Mouse (Mus musculus) granulocyte monocyte progenitor cell, adult 5-6 weeks (primary cell): ENCODE measurements around the gene Lrif1. TPM values are rescaled to one million over a fixed set of nuclear protein-coding genes. Genes with fewer than 3 reads are reported as not detected.
A peak's percentile ranks its signal among the peaks of the same experiment; 100 is the strongest.
"Not testable (repeated sequence)": the region's sequence is repeated elsewhere in the genome, so short reads cannot be mapped to it uniquely, and the experiment has no call there.

ENCODE experiments used
- ATAC-seq: replicated peaks from 2 replicates; pipeline ENCODE4 v1.8.0; 2016; ENCODE audit warnings: mild to moderate bottlenecking, moderate TSS enrichment, inconsistent platforms; ENCODE audit not compliant: poor library complexity, severe bottlenecking
- total RNA-seq, 2 experiments: library from RNA; stranded (forward) in 1 of 2; stranded (reverse) in 1 of 2; fragments of 200-712, 200-1000 nt in 1 of 2; fragments of >200 nt in 1 of 2; fragmentation: Nextera tagmentation in 1 of 2; gene quantifications; 2 replicates each; pipeline ENCODE4 v1.2.3; 2014 to 2017

Gene Lrif1
- 26.9 and 36.1 TPM in 2 replicates for total RNA-seq (2014; fragmentation: Nextera tagmentation)
- total RNA-seq (2017) = 25.4 and 31.0 TPM in 2 replicates

GRCm38 (mm10) chr3:106684830-106685229 lies at the start of gene Lrif1:
Gene Lrif1, plus strand, starts transcription at chr3:106684987.
- peak; percentile 99 for ATAC-seq

- ATAC-seq = not testable (repeated sequence)
Measured at GRCm38 (mm10) chr3:106672811-106673210, 12.0 kb upstream of the Lrif1 start.

DNA sequence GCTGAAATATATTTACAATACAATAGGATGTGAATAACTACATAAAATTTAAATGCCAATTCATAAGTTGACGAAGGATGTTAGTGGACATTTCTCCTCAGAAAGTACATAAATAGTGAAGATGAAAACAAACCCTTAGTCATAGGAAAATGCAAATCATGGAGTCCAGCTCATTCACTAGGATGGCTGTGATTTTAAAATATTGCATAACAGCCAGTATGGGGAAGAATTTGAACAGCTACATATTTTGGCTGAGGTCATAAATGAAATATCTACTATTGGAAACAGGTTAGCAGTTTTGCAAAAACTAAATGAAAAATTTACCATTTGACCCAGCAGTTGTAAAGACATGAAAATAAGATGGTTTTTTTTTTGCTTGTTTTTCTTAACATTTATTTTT lies 594 bp downstream of the Lrif1 start:
- no peak for ATAC-seq

GRCm38 (mm10) chr3:106721397-106722027 lies 36.7 kb downstream of the Lrif1 start:
- peak; percentile 91 for ATAC-seq

DNA sequence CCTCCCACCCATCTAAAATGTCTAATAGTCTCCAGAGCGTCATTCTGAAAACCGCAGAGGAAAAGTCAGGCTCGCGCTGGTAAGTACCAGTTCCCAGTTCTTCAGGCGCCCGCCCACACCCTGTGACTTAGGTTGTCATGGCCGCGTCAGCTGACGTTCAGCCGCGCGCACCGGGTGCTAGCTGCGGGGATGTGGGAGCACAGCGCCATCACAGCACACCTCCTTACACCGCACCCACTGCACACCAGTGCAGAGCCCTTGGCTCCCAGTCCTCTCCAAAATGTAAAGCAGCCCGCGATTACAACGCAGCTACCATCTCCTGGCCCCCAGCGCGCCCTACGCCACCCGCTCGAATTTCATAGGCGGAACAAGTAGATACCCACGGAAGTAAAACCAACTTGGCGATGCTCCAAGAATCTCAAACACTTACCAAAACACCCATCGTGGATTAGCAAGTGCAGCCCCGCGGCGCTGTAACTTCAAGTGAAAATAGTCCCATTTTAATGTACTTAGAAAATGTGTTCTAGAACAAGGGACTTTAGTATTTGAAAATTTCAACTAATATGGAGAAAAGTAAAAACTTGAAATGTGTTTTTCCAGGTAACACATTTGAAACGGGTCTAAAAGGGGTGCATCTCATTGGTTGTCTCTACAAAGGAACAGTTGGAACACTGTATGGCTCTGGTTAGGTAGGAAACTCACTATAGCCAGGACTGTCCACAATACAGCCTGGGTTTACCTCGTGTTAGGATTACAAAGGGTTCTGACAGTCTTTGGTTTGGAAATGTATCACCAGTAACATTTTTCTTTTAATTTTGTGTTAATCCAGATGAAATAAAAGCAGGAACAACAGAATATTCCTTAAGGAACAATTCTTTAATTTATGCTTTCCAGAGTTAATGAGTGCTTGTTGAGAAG lies 37.5 kb downstream of the Lrif1 start:
- ATAC-seq = peak; percentile 79

- no peak for ATAC-seq
Measured at GRCm38 (mm10) chr3:106755898-106756297, 71.1 kb downstream of the Lrif1 start.

GRCm38 (mm10) chr3:106771834-106772233 lies 87.0 kb downstream of the Lrif1 start:
- ATAC-seq = peak; percentile 35

DNA sequence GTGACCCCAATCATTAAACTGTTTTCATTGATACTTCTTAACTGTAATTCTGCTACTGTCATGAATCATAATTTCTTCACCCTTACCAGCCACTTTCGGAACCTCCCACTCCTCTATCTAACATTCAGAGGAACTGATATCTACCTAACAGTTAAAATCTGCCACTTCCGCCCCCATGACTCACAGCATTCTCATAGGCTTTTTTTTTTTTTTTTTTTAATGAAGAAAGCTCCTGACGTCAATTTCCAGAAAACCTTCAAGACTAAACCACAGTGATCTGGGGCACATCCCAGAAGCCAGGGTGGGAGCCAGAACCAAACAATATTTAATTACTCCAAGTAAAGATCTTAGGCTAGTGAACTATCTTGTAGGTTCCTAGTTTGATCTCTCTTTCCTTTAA lies 100.3 kb downstream of the Lrif1 start:
- peak; percentile 62 for ATAC-seq

Other genes starting within 250 kb of the Lrif1 start
- 22.1 and 26.3 TPM in 2 replicates for gene Dennd2d, start 202.6 kb upstream of the Lrif1 start, total RNA-seq (2014; fragmentation: Nextera tagmentation)
- gene Dennd2d, start 202.6 kb upstream of the Lrif1 start, total RNA-seq (2017) = 18.8 and 26.5 TPM in 2 replicates
- gene Dram2, start 137.2 kb upstream of the Lrif1 start, total RNA-seq (2014; fragmentation: Nextera tagmentation) = 11.1 and 32.5 TPM in 2 replicates
- gene Dram2, start 137.2 kb upstream of the Lrif1 start, total RNA-seq (2017) = 13.2 and 26.4 TPM in 2 replicates
- 33.0 and 34.0 TPM in 2 replicates for gene Cept1, start 137.2 kb upstream of the Lrif1 start, total RNA-seq (2014; fragmentation: Nextera tagmentation)
- gene Cept1, start 137.2 kb upstream of the Lrif1 start, total RNA-seq (2017) = 84.5 and 103 TPM in 2 replicates
- gene Cd53, start 105.2 kb downstream of the Lrif1 start, total RNA-seq (2014; fragmentation: Nextera tagmentation) = 144 and 152 TPM in 2 replicates
- 217 and 324 TPM in 2 replicates for gene Cd53, start 105.2 kb downstream of the Lrif1 start, total RNA-seq (2017)
- not detected in 2 replicates for gene Olfr266, start 141.3 kb downstream of the Lrif1 start, total RNA-seq (2014; fragmentation: Nextera tagmentation)
- not detected in 2 replicates for gene Olfr266, start 141.3 kb downstream of the Lrif1 start, total RNA-seq (2017)